Mouse (Mus musculus): ENCODE measurements around the gene Erfe.

Gene Erfe

DNA sequence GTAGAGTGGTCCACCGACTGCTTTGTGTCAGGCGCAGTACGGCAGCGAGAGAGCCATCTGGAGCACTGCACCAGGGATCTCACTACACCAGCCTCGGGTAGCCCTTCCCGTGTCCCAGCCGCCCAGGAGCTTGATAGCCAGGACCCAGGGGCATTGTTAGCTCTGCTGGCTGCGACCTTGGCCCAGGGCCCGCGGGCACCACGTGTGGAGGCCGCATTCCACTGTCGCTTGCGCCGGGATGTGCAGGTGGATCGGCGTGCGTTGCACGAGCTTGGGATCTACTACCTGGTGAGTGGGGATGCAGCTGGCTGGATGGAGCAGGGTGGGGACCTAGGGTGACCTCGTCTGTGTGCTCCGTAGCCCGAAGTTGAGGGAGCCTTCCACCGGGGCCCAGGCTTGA lies 3.8 kb downstream of the Erfe start:
- in situ Hi-C loops (cut with MboI, MseI): no loop called here

DNA sequence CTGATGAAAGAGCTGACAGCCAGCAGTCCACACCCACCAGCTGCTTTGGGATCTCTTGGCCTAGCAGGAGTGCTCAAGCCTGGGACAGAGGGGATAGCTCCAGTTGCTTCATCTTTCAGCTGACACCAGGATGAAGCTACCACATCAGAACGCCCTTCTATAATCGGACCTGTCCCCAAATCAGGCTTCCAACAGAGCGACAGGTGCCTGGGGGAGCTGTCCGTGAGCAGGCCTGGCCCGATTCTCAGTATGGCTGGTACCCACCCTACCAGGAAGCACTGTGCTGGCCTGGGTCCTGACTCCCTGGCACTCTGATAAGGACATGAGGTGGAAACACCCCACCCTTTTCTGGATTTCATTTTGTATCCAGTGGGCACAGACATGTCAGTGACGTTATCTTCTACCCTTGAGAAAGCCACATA lies 7.2 kb downstream of the Erfe start:
- in situ Hi-C loops (cut with MboI, MseI): no loop called here

- in situ Hi-C loops (cut with MboI, MseI): no loop called here
Observed at GRCm38 (mm10) chr1:91380453-91381090, 14.3 kb downstream of the Erfe start.

- in situ Hi-C loops (cut with MboI, MseI): no loop called here
Observed at GRCm38 (mm10) chr1:91381091-91381471, 14.9 kb downstream of the Erfe start.

DNA sequence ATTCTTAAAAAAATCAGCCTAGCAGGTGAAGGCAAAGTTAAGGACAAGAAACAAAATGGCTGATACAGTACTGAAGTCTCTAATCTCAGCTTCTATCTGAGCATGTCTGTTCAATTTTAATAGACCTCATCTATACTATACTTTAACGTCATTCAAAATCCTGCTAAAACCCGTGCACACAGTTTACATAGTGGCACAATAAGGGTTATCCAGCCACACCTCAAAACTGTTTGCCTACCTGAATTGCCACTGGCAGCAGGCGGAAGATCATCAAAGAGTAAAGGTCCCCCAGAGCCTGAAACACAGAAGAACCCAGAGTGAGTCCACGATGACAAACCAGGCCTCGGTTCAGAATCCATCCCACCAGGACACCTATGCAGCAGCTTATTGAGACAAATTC lies 24.1 kb downstream of the Erfe start:
- in situ Hi-C loops (cut with MboI, MseI): no loop called here

DNA sequence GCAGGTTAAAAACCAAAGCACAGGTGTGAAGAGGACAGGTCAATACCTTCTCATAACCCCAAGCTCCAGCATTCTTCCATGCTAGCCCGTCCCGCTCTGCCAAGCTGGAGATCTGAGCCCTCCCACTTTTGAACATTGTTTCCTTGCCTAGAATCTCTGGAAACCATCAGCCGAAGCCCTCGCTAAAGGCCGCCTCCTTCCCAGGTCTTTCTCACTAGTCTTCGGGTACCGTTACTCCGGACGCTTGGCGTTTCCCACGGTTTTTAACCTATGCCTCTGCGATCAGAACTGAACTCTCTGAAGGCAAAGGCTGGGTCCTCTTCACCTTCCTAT lies 31.7 kb downstream of the Erfe start:
- in situ Hi-C loops (cut with MboI, MseI): no loop called here

- in situ Hi-C loops (cut with MboI, MseI): no loop called here
Observed at GRCm38 (mm10) chr1:91398260-91399062, 32.2 kb downstream of the Erfe start, which contains the start of gene Ilkap. Gene Ilkap, minus strand, starts transcription at chr1:91398815.

GRCm38 (mm10) chr1:91404976-91405375 lies 38.7 kb downstream of the Erfe start:
- in situ Hi-C loops (cut with MboI, MseI): loop anchor here in 1 of 2 experiments (25.0 kb wide), 1 partner anchor 1232 kb away; the partner anchor contains the start of genes Cops9 and Otos

DNA sequence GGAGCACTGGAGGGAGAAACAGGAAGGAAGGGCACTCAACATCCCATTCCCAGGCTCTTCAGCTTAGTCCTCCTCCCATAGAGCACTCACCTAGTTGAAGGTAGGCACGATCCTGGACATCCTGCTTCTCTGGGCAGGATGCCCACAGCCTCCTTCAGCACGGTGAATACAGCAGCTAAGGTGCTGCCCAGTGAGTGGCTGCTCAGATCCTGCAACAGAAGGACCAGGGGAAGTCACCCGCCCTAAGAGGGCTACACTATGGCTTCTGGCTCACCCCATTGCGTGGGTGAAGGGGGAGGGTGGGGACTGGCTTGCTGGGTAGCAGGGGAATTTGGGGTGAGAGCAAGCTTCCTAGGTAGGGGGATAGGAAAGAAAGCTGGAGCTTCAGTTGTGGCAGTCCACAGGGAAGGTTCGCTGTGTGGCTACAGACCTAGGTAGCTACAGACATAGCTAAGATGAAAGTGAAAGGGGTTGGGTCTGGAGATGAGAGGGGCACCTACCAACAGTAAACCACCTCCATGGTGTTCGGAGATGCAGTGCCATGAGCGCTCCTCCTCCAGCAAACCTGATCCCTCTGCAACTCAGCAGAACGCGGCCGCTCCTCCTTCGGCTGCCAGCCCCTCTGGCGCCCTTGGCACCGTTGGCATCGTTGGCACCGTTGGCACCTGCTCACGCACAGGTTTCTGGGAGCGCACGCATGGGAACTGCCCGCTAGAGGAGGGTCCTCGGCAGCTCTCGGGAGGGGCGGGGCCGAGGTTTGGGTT lies 39.4 kb downstream of the Erfe start:
- in situ Hi-C loops (cut with MboI, MseI): loop anchor here in 1 of 2 experiments (25.0 kb wide), 1 partner anchor 1232 kb away; the partner anchor contains the start of genes Cops9 and Otos

GRCm38 (mm10) chr1:91407819-91408218 lies 41.6 kb downstream of the Erfe start:
- in situ Hi-C loops (cut with MboI, MseI): loop anchor here in 1 of 2 experiments (25.0 kb wide), 1 partner anchor 1229 kb away; the partner anchor contains the start of genes Cops9 and Otos

DNA sequence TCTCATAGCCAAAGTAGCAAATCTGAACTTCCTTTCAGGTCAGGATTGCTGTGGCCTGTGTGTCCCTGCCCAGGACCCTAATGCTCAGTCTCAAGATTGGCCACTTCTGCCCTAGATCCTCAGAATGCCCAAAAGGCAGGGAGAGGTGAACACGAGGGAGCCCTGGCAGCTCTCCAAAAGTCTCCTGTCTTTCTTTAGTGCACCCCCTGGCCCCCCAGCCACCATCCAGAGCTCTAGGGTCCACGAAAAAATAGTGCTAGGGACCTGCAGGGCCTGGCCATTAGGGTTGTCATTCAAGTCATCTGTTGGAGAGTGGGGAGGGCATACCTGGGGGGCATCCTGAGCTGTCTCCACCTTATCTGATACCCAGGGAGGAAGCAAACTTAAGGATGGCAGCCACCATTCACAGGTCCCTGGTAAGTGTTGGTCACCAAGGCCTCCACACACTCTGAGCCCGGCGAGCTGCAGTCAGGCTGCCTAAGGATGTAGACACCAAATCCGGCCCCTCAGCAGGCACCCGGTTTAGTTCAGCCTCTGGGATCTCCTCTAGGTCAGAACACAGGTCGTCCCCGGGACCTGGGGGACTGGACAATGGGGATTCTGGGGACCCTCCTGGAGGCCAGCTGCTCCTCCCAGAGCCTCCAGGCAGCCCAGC lies 45.5 kb downstream of the Erfe start:
- in situ Hi-C loops (cut with MboI, MseI): loop anchor here in 1 of 2 experiments (25.0 kb wide), 1 partner anchor 1226 kb away; the partner anchor contains the start of genes Cops9 and Otos

GRCm38 (mm10) chr1:91412286-91413029 lies 46.2 kb downstream of the Erfe start:
- in situ Hi-C loops (cut with MboI, MseI): loop anchor here in 1 of 2 experiments (25.0 kb wide), 1 partner anchor 1225 kb away; the partner anchor contains the start of genes Cops9 and Otos

- in situ Hi-C loops (cut with MboI, MseI): loop anchor here in 1 of 2 experiments (25.0 kb wide), 1 partner anchor 1224 kb away; the partner anchor contains the start of genes Cops9 and Otos
Observed at GRCm38 (mm10) chr1:91413030-91413506, 46.8 kb downstream of the Erfe start.

DNA sequence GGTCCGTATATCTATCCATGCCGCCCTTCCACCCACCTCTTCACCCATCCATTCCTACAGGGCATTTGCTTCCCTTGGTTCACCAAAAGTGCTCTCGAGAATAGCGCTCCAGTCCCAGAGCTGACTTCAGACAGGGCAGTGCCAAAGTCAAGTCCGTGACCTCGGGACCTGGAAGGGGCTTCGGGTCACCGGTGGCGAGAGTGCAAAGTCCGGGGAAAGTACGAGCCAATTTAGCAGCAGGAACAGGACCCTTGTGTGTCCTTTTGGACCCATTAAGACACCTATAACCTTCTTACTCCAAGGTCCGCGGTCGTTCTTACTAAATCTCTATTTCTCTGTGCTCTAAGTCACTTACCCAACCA lies 47.3 kb downstream of the Erfe start:
- in situ Hi-C loops (cut with MboI, MseI): loop anchor here in 1 of 2 experiments (25.0 kb wide), 1 partner anchor 1224 kb away; the partner anchor contains the start of genes Cops9 and Otos

GRCm38 (mm10) chr1:91413898-91414594 lies 47.8 kb downstream of the Erfe start, which contains the start of gene Hes6:
Gene Hes6, minus strand, starts transcription at chr1:91414038.
- in situ Hi-C loops (cut with MboI, MseI): loop anchor here in 1 of 2 experiments (25.0 kb wide), 1 partner anchor 1223 kb away; the partner anchor contains the start of genes Cops9 and Otos

GRCm38 (mm10) chr1:91414903-91415302 lies 48.7 kb downstream of the Erfe start:
- in situ Hi-C loops (cut with MboI, MseI): loop anchor here in 1 of 2 experiments (25.0 kb wide), 1 partner anchor 1222 kb away; the partner anchor contains the start of genes Cops9 and Otos

DNA sequence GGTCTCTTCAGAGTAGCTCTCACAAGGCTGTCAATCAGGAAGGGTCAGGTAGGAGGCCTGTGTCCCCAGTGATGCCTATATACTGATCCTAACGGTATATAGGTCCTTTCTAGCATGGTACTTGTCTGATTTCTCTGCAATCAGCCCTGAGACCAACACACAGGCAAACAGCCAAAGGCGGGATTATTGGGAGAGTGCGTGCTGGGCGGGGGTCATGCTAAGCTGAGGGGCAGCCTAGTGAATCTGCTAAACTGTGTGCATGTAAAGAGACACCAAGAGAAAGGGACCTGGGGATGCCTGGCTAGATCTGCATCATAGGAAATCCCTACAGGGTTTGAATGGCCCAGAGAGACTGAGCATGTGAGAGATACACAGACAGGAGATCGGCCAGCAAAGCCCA lies 49.1 kb downstream of the Erfe start:
- in situ Hi-C loops (cut with MboI, MseI): loop anchor here in 1 of 2 experiments (25.0 kb wide), 1 partner anchor 1222 kb away; the partner anchor contains the start of genes Cops9 and Otos

DNA sequence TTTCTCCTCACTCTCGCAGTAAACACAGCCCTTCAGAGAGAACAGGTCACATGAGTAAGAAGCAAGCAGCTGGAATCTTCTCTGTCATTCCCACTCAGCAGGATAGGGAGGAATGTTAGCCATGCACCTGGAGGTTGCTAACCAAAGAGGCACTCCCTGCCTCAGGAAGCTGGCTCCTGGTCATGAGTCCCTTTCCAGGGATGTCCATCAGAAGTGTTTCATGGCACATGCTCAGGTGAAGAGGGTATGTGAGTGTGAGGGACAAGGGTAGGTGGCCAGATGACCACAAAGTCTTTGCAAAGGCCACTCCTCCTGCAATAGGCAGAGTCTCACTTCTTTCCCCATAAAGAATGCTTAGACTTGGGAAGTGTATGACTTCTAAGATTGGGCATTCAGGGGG lies 51.8 kb downstream of the Erfe start:
- in situ Hi-C loops (cut with MboI, MseI): loop anchor here in 1 of 2 experiments (25.0 kb wide), 1 partner anchor 1219 kb away; the partner anchor contains the start of genes Cops9 and Otos
